Mouse (Mus musculus): ENCODE measurements around the gene Fbxl17.

Gene Fbxl17

DNA sequence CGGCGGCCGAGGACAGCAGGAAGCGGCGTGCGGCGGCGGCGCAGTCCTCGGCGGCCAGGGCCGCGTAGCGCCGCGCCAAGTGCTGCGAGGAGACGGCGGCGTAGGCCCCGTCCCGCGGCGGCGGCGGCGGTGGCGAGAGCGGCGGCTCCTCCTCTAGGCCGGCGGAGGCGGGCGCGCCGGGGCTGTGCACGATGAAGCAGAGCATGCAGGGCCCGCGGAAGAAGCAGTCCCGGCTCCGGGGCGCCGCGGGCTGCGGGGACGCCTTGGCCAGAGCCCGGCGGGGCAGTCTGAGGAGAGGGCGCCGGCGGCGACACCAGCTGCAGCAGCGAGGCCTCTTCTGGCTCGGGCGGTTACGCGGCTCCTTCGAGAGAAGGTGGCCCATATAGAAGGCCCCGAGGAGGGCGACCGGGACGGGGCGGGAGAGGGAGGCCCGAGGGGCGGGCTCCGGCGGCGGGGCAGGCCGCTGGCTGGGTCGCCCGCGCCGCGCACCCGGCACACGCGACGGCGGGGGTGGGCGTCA lies at the start of gene Fbxl17:
Gene Fbxl17, minus strand, starts transcription at position 382 of the 520 bp plus-strand sequence.
- DNase-seq (ENCODE audit: low read depth, low spot score): peak; percentile 50

DNA sequence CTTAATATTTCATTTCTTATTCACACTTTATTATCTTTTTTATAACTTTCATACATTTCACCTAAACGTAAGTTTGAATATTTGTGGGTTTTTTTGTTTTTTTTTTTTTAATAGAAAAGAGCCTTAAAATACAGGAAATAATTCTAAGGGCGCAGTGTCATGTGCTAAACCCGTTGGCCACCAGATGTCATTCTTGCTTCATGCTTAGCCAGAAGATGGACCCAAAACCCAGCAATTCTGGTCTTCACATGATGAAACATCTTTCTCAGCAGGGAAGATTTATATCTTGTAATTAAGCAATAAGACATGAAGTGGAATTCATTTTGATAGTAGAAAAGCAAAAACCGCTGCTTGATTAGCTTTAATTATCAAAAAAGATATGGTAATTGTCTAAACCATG lies 47.6 kb upstream of the Fbxl17 start:
- peak; percentile 78 for DNase-seq (ENCODE audit: low read depth, low spot score)

DNA sequence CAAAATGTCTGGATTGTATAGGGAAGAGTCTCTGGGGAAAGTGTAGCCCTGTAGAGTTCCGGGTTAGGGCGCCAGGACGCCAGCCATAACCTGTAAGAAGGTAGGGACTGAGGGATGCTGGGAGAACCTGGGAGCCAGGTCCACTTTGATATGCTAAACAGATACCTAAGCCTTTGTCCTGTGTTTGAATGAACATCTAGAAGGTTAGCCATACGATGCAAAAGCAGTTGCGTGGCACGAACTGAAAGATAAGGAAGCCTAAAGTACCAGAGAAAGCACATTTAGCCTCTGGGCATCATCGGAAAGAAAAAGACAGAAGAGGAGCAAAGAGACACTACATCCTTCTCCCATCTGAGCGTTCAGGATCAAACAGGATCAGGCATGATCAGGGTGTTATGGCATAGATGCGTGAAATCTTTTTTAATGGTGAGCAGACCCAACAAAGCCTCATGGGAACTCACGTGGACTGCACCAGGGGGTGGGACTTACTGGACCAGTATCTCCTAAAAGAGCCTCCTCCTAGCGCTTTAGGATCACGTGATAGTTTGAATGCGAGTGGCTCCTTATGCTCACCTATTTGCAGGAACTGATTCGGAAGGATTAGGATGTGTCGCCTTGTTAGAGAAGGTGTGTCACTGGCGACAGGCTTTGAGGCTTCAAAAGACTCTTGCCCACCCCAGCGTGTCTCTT lies 34.9 kb upstream of the Fbxl17 start:
- DNase-seq (ENCODE audit: low read depth, low spot score): no peak

DNA sequence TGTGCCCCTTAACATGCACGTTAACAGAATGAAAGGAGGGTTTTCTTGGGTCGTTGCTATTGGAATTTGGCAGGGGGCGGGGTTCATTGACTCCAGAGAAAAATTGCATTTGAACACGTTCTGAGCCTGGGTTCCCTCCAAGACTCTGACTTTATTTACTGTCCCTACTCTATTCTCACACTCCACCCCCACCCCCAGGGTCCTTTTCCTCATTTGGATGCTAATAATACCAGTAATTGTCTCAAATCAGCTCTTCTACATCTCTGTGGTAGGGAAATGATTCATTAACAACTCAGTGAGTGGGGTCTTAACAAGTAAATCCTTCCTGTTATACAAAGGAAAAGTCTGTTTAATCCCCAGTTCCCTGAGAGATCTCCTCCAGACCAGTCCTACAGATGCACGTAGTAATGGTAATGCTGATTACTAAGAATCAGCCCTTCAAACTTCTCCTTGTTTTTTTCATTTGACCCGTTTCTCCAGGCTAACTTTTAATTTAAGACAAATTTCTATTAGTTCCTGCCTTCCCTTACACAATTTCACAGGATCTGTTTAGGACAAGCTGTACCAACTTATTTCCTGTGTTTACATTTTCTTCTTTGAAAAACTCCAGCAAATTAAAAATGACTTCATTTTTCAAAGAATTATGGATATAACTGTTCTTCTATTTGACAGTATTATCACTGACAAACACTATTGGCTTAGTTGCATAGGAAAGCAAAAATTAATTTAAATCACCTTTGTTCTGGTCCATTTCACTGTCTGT lies 33.4 kb upstream of the Fbxl17 start:
- DNase-seq (ENCODE audit: low read depth, low spot score): no peak

DNA sequence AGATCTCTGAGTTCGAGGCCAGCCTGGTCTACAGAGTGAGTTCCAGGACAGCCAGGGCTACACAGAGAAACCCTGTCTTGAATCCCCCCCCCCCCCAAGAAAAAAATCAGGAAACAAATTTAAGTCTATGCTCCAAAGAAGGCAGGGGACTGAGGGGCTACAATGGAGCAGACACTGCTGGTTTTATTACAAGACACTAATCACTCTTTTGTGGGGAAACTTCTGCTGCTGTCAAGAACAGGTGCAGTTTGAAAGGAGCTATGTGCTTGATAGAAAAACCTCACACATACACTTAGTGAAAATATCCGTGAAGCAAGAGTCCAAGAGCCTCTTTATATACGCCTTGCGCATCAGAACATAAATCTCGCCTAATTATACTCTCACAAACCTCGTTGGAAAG lies 29.7 kb upstream of the Fbxl17 start:
- no peak for DNase-seq (ENCODE audit: low read depth, low spot score)

DNA sequence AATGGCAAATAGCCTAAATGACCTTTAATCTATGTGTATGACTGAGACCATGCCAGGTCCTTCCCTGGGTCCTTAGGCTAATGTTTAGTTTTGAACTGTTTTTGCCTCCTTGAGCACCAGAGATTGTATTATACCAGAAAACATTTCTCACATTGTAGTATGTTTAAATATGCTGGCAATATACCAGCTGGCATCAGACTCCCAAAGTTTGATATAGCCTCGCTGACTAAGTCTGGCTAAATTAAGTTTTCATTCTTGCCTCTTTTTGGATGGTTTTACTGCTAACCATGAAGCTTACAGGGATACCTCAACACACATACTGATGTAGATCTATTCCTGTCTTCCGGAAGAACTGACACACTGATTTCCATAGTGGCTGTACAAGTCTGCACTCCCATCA lies 20.9 kb upstream of the Fbxl17 start:
- DNase-seq (ENCODE audit: low read depth, low spot score): peak; percentile 20

DNA sequence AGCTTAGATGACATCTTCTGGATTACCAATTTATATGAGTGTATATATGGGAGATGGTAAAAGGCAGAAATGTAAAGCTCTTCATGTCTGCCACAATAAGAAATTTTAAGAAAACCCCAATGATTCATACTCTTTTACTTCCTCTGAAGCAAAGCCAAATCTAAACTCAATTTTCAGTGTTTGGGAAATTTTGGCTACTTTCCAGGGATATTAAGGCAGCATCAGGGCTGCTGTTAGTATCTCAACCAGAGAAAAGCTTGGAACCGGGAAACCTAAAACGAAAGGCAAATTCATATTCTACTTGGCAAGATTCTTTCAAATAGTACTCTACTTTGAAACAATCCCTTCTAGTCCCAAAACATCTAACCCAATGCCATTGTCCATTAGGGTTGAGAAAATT lies 10.6 kb upstream of the Fbxl17 start:
- DNase-seq (ENCODE audit: low read depth, low spot score): no peak

DNA sequence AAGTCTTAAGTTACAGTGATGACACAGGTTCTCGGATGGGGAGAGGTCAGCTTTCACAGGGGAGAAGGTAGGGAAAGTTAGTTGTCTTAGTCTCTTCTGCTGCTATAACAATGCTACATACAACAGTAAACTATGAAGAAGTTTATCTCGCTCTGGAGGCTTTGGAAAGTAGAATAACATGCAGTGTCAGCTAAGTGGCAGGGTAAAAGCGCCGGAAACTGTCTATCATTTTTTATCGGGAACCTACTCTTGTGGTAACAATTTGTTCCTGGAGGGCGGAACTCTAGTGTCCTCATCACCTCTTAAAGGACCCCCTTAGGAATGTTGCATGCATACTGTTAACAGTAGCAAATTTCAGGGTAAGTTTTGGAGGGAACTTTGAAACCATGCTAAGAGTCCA lies 1.3 kb upstream of the Fbxl17 start:
- no peak for DNase-seq (ENCODE audit: low read depth, low spot score)

DNA sequence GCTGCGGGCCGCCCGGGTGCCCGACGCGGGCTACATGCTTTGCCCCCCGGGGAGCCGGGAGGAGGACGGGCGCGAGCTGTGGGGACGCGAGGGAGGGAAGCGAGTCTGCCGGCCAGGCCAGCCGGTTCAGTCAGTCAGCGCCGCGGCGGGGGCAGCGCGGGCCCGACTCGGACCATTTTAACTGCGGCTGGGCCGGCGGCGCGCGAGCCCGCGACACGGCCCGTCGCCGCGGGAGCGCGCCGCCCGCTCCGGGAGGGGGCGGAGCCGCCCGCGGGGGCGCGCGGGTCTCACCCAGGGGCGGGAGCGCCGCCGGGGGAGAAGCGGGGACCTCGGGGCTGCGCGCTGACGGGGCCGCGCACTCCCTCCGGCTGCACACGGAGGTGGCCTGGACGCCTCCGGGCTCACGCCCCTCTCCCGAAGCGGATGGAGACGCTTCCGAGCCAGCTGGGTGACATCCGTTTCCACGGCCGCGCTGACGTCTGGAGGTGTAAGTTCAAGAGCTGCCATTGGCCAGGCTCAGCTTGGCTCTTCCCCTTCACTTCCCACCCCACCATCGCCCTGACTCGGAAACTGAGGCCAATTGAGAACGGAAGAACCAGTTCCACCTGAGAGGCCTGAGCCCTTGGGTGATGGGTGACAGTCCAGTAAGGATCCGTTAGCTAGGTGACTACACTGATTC lies 478 bp upstream of the Fbxl17 start:
- peak; percentile 70 for DNase-seq (ENCODE audit: low read depth, low spot score)

DNA sequence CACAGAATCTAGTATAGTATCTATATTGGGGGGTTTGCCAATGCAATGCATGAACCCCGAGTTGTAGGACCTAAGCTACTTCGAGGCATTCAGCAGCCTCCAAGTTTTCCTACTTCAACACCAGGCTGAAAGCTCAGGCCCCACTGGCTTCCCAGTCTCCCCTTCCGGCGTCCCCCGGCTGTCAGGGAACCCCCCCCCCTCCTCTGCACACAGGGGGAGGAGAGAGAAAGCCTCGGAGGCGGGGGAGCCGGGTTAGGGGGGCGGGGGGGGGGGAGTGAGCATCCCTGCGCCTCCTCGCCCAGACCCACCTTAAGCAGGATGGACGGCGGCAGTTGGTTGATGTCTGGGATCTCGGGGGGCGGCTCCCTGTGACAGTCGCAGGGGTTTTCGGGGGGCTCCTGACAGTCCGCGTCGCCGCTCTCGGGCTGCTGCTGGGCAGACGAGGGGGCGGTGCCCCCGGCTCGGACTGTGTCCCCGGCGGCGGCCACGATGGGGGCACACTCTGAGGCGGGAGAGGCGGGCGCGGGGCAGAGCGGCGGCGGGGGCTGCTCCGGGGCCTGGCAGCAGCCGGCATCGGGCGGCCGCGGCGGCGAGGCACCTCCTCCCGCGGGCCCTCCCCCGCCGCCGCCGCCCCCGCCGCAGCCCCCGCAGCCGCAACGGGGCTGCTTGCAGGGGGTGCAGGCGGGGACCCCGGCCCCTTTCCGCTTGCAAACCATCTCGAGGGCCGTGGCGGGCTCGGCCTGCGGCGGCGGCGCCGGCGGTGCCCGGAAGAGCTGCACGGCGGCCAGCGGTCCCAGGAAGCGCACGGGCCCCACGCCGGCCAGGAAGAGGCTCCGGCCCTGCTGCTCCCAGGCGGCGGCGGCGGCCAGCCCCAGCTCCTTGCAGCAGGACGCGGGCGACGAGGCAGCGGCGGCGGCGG lies 841 bp downstream of the Fbxl17 start:
- no peak for DNase-seq (ENCODE audit: low read depth, low spot score)

DNA sequence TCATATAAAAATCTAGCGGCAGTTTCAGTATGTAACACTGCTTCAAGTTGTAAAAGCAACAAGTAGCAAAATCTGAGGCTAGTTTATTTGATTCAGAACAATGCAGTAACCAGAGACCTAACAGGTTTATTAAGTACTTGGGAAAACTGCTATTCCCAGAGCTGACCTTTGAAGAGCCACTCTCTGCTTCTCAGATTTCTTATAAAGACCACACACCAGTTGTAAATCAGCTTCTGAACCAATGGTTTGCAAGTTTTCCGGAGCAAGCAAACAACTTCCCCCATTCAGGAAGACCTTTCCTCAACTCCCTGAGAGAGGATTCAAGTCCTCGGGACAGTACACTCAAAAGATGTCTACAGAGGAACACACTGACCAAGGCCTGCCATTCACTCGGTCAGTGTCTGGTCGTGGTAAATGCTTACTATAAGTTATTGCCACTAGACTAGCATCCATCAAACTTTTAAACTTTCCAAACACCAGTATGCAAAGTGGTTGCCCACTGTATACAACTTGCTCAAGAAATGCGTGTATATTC lies 1.6 kb downstream of the Fbxl17 start:
- DNase-seq (ENCODE audit: low read depth, low spot score): peak; percentile 49

DNA sequence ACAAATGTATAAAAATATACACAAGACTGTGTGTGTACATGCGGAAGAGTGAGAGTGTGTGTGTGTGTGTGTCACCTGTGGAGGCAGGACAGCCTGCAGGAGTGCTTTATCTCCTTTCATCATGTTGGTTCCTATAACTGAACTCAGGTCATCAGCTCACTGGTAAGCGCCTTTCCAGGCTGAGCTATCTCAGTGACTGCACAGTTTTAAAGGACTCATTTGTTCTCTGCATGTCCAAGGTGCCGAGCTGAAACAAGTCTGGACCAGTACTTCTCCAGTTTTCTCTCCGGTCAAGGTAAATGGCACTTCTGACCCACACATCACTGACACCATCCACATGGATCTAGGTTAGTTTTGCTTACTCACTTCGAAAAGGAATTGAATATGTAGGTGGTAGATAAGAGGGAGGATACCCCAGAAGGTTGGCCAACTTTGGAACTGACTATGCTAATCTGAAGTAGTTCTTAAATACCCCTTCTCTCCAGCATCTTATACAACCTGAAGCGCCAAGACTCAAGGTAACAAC lies 2.5 kb downstream of the Fbxl17 start:
- DNase-seq (ENCODE audit: low read depth, low spot score): no peak

DNA sequence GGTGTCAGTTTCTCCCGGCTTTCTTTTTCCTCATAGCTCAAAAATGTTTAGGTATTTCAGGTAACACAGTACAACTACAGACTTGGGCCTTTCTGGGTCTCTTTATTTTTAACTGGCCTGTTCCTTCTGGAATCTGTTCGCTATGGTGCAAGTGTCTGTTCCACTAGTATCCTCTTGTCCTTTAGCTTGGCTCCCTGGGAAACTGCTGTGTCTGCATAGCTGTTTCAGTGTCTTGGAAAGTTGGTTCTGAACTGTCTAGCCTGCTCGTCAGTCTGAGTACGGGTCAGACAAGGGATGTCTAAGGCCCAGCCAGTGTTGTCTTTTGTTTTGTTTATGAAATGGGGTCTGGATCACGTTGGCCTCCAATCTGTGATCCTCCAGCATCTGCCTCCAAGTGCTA lies 3.7 kb downstream of the Fbxl17 start:
- DNase-seq (ENCODE audit: low read depth, low spot score): no peak

DNA sequence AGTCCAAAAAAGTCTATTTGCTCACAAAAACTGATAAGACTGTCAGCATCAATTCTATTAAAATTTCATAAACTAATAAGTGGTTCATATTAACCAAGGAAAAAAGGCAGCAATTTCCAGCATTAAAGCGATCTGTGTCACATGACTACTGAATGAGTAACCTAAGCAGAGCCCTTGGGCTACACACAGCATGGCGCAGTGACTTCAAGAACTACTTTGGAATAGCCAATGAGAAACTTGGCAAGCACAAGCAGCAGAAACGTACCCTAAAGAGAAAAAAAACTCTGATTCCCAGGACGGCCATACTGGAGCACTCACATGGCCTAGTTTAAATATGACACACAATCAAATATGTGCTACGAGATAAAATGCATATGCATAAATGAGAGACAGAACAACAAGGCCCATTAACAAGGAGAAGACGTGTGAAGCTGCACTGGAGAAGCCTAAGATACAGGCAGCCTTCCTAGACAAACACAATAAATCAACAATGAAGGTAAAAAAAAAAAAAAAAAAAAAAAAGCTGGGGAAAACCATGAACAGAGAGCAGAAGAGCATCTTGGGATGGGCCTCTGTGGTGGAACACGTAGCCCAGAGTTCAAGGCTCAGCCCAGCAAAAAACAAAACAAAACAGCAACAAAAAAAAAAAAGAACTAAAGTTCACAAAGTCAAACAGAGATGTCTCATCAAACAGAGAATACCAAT lies 5.8 kb downstream of the Fbxl17 start:
- peak; percentile 96 for DNase-seq (ENCODE audit: low read depth, low spot score)

DNA sequence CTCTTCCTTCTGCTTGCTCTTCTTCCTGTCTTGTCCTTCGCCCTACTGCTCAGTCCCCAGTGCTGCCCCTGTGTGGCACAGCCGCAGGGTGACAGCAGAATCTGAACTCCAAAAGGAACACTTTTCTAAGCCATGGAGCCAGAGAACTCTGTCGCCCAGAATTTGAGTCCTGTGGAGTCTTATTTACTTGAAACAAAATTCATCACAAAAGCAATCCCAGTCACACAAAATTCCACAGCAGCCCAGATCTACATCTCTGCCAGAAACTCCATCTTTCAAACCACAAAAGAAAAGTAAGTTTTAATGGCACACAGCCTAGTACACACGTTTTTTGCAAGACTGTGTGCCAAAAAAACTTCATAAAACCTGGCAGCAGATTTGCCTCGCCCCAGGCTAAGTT lies 6.5 kb downstream of the Fbxl17 start:
- DNase-seq (ENCODE audit: low read depth, low spot score): peak; percentile 82

DNA sequence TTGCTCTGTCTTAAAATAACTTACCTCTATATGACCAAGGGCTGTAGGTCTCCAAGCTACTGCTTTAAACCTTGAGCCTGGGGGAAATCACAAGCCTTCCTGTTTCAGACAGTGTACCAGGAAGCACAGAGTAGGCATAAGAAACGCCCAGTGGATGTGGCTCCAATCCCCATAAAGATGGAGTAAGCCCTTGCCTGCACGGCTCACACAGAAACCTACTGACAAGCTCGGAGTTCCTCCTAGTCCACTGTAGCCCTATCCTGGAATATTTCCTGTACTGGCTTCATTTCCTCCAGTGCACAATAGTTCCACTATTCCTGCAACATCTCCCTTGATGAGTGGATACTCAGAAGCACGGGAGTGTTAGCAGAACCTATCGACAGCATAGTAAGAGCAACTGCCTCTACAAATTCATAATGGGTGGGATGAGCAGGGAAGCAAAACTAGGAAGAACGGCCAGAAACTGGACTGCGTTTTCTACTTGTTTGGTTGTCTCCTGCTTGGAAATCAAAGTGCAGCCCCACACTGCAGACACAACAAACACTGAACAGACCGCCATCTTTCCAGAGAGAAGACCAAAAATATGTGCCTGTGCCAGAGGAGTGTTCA lies 7.0 kb downstream of the Fbxl17 start:
- DNase-seq (ENCODE audit: low read depth, low spot score): peak; percentile 63

DNA sequence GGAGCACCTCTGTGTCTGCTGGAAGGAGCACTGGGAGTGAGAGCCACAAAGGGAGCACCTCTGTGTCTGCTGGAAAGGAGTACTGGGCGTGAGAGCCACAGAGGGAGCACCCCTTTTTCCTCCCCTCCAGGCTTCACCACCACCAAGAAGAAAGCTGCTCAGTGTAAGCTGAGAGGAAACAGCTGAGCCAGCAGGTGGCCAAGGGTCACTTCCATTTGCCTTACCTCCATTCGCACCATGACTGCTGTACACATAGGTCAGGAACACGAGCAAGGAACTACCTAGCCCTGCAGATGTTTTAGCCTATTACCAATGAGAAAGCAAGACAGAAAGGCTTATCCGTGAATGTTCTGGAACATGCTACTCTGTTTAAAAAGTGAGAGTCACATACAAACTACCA lies 10.3 kb downstream of the Fbxl17 start:
- no peak for DNase-seq (ENCODE audit: low read depth, low spot score)

DNA sequence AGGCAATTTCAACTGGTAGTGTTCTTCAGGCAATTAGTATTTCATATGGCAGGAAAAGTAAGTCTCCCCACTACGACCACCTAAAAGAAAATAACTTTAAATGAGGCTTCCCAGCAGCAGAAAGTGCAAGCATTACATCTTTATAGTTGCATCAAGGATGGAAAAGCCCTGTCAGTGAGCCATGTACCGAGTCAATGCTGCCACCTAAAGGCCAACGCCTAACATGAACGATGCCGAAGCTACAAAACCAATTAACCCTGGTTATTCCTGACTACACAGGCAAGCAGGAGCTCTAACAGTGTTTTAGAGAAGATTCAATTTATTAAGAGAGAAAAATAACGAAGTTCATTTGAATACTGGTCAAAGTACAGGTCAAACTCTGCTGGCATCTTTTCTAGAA lies 32.0 kb downstream of the Fbxl17 start:
- DNase-seq (ENCODE audit: low read depth, low spot score): peak; percentile 84

DNA sequence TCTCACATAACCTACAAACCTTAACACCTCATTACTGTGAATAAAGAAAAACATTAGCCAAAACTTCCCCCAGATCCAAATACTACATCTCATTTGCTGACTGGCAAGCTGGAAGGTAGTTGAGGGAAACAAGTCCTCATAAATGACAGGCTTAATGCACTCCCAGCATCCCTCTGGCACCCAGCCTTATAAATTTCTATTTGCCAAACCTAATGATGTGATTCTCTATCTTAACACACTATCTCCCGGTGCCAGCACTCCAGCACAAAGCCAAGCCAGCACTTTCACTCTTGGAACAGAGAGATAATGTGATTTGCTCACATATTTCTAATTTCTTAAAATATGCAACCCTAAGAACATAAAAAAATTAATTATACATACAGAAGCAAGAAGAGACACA lies 34.6 kb downstream of the Fbxl17 start:
- DNase-seq (ENCODE audit: low read depth, low spot score): no peak

DNA sequence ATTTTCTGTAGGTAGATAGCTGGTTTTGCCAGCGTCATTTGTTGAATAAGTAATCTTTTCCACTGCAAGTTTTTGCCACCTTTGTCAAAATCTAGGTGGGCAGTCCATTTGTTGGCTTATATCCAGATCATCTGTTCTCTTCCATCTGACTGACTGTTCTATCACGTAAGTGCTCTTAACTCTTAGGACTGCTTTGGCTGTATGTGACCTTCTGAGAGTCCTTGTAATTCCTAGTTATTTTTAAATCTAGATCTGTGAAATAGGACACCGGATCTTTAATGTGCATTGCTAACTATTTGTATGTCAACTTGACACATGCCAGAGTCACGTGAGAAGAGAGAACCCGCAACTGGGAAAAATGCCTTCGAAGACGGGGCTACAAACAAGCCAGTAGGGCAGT lies 37.3 kb downstream of the Fbxl17 start:
- no peak for DNase-seq (ENCODE audit: low read depth, low spot score)

All from 3T3-L1 (cell line).